Mouse (Mus musculus): Measurements from ENCODE around the gene Slc17a6.

- TF ChIP-seq CTCF (IDR thresholded peaks at IDR 0.05; ENCODE audit: low read depth) (no peak), EP300 (IDR thresholded peaks at IDR 0.05; ENCODE audit: low read depth) (no peak)
Observed at GRCm38 (mm10) chr7:51627666-51628065, 5.9 kb downstream of the Slc17a6 start.
